Mouse (Mus musculus) CD8-positive naive resting alpha-beta T cell, adult 2 months (primary cell): ENCODE results near the gene Ncaph.

Experiments used
- DNase-seq, 2 experiments: peaks; one replicate each; pipeline ENCODE4 v3.0.0; 2022; ENCODE audit warnings: low read depth in 2 of 2, low spot score in 2 of 2

Ncaph gene

GRCm38 (mm10) chr2:127133621-127134461 is at the start of gene Ncaph:
TSS of gene Ncaph (minus strand) at chr2:127133954.
- DNase-seq, result peak; percentile 95 to 98

- DNase-seq, result peak; percentile 63
These were observed 49.0 kb upstream of the Ncaph start for GRCm38 (mm10) chr2:127182598-127183381.

- DNase-seq, result peak; percentile 18 to 58
These were observed 32.5 kb upstream of the Ncaph start for GRCm38 (mm10) chr2:127166261-127166660.

GRCm38 (mm10) chr2:127165675-127166074 is 31.9 kb upstream of the Ncaph start:
- no peak for DNase-seq

- DNase-seq, result no peak
These were observed 11.9 kb upstream of the Ncaph start for GRCm38 (mm10) chr2:127145699-127146098.

GRCm38 (mm10) chr2:127143158-127144063 is 9.7 kb upstream of the Ncaph start, which contains the start of gene Itpripl1:
TSS of gene Itpripl1 (minus strand) at chr2:127143442.
- peak; percentile 38 to 57 for DNase-seq

- DNase-seq, result peak in 1 of 2 experiments; percentile 5
These were observed 8.9 kb upstream of the Ncaph start for GRCm38 (mm10) chr2:127142577-127143157.

GRCm38 (mm10) chr2:127142031-127142430 is 8.3 kb upstream of the Ncaph start:
- DNase-seq, result no peak

GRCm38 (mm10) chr2:127140011-127140410 is 6.3 kb upstream of the Ncaph start:
- DNase-seq, result no peak

GRCm38 (mm10) chr2:127139605-127140004 is 5.9 kb upstream of the Ncaph start:
- DNase-seq, result no peak

GRCm38 (mm10) chr2:127139094-127139493 is 5.3 kb upstream of the Ncaph start:
- no peak for DNase-seq

- no peak for DNase-seq
These were observed 4.7 kb upstream of the Ncaph start for GRCm38 (mm10) chr2:127138449-127138848.

GRCm38 (mm10) chr2:127137838-127138420 is 4.2 kb upstream of the Ncaph start:
- DNase-seq, result no peak

- no peak for DNase-seq
These were observed 3.2 kb upstream of the Ncaph start for GRCm38 (mm10) chr2:127136979-127137378.

GRCm38 (mm10) chr2:127135255-127135654 is 1.5 kb upstream of the Ncaph start:
- peak in 1 of 2 experiments; percentile 26 for DNase-seq

- no peak for DNase-seq
These were observed 2.4 kb downstream of the Ncaph start for GRCm38 (mm10) chr2:127131353-127131752.

GRCm38 (mm10) chr2:127128926-127129325 is 4.8 kb downstream of the Ncaph start:
- no peak for DNase-seq

- no peak for DNase-seq
These were observed 12.0 kb downstream of the Ncaph start for GRCm38 (mm10) chr2:127121591-127122235.

GRCm38 (mm10) chr2:127108986-127109385 is 24.8 kb downstream of the Ncaph start:
- no peak for DNase-seq

GRCm38 (mm10) chr2:127092000-127092399 is 41.8 kb downstream of the Ncaph start:
- DNase-seq, result no peak
